Mouse (Mus musculus): ENCODE measurements at regions not wholly inside any gene's neighbourhood (a gene's known extent, or its start where the extent isn't known, plus 50 kb on each side); places are given as distances from the start of the nearest gene placed in this dataset.
A peak's percentile ranks its signal among the peaks of the same experiment; 100 is the strongest.

DNA sequence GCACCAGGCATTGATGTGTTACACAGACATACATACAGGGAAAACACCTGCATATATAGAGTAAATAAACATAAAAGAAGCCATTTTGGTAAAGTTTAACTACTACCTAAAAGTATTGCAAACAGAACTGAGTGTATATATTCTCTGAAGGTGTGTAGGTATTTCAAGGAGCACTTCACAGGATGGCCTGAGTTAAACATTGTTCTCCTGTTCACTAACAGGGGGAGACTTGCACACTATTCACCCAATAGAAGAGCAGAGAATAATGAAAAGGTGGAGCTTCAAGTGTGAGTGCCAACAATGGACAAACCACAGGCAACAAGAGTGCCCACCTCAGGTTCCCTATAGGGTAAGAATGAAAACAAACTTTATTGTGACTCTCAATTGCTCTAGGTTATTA is 347.7 kb downstream of the Oca2 start:
- Histone ChIP-seq H3K9ac (replicated peaks) (no peak overlapping the region), H3K9me3 (replicated peaks) (no peaks in the 10 kb centered on the region), H3K4me3 (replicated peaks) (no peak overlapping the region), H3K4me1 (no peaks in the 10 kb centered on the region), H3K27ac (replicated peaks) (no peak overlapping the region), H3K4me2 (no peak overlapping the region), H3K36me3 (no peaks in the 10 kb centered on the region), H3K27me3 (replicated peaks) (no peaks in the 10 kb centered on the region)
- ATAC-seq (ENCODE audit: low FRiP score) = no peak

DNA sequence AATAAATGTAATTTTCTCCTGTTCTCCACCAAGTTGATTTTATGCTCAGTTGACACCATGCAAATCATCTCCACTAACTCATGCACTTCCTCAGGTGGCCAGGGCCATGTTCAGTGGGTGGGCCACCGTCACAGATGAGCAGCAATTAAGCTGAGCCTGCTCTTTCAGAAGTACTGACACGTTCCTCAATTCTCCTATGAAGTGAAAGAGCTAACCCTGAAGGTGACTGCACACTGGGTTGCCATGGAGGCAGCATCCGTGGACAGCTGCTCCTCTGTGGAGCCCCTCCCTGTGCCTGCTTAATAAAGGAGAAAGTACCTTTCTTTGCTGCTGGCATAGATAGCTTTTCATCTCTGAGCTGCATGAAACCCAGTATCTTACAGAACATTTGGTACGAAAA is 351.3 kb downstream of the Oca2 start:
- Histone ChIP-seq H3K27ac (replicated peaks) (no peak overlapping the region), H3K27me3 (replicated peaks) (no peaks in the 10 kb centered on the region), H3K36me3 (no peaks in the 10 kb centered on the region), H3K4me1 (no peaks in the 10 kb centered on the region), H3K4me3 (replicated peaks) (no peak overlapping the region), H3K9me3 (replicated peaks) (no peaks in the 10 kb centered on the region), H3K4me2 (no peak overlapping the region), H3K9ac (replicated peaks) (no peak overlapping the region)
- ATAC-seq (ENCODE audit: low FRiP score) = peak; percentile 66; the same call in 1 of the 2 replicates
- 20% methylated on average over 4 of the region's 4 CpGs for WGBS

DNA sequence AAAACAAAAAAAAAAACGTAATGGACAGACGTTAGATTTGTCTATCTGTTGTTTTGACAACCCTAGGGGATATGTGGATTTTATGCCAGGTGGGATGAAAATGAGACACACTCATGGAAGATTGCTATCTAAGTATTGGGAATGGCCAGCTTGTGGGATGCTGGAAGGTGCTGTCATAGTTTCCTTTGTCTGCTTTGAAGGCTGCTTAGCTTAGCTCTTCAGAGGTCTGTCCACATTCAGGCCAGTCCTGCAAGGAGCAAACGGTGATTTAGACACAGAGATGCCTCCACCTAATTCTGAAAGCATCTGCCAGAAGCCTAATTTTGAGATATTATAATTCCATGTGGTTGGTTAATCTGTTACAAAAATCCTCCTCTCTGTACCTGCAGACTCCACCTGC is 351.8 kb downstream of the Oca2 start:
- H3K27ac ChIP-seq (replicated peaks) = no peak overlapping the region
- ATAC-seq (ENCODE audit: low FRiP score) = no peak
- H3K27me3 ChIP-seq (replicated peaks) = no peaks in the 10 kb centered on the region
- H3K4me2 ChIP-seq = no peak overlapping the region
- 53% methylated on average over 3 of the region's 3 CpGs for WGBS
- H3K36me3 ChIP-seq = no peaks in the 10 kb centered on the region
- H3K4me1 ChIP-seq = no peaks in the 10 kb centered on the region
- no peaks in the 10 kb centered on the region for H3K9me3 ChIP-seq (replicated peaks)
- H3K9ac ChIP-seq (replicated peaks) = no peak overlapping the region
- H3K4me3 ChIP-seq (replicated peaks) = no peak overlapping the region

DNA sequence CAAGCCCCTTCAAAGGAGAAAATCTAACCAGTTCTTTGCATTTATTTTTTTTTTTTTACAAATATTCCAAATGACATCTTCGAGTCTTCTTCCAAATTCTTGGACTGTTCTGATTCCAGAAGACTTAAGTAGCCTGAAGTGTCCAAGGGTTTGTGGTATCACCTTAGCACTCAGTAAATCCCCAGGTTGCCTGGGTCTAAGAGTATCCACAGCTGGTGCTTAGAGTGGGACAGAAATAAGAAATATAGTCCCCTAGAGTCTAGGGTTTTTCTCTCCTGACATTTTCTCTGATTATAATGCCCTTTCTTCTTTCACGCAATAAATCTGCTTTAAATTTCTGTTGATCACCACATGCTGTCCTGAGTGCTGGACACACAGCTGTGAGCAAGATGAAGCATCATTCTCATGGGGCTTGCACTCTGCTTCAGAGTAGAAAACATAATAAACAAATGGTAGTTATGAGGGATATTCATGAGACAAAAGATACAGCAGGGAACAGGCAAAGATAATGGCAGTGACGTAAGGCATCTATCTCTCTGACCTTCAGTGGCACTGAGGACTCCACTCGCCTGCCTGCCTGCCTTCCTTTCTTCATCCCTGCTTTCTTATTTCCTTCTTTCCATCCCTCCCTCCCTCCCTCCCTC is 358.5 kb downstream of the Oca2 start:
- Histone ChIP-seq H3K4me1 (peaks cover 4% of the 10 kb centered on the region; the same call in 1 of the 2 replicates), H3K27me3 (replicated peaks) (no peaks in the 10 kb centered on the region), H3K4me2 (no peak overlapping the region), H3K4me3 (replicated peaks) (no peak overlapping the region), H3K9ac (replicated peaks) (no peak overlapping the region), H3K9me3 (replicated peaks) (no peaks in the 10 kb centered on the region), H3K27ac (replicated peaks) (no peak overlapping the region), H3K36me3 (no peaks in the 10 kb centered on the region)
- 54% methylated on average over 4 of the region's 4 CpGs for WGBS
- ATAC-seq (ENCODE audit: low FRiP score) = 0 out of 2 replicates have a peak, but pooled peaks have one; percentile 41
